Mouse (Mus musculus) forebrain, embryonic 13.5 days (tissue): ENCODE measurements around the gene Cflar. TPM values are rescaled to one million over a fixed set of nuclear protein-coding genes. Genes with fewer than 3 reads are reported as not detected.
"Not testable (repeated sequence)": the region's sequence is repeated elsewhere in the genome, so short reads cannot be mapped to it uniquely, and the experiment has no call there.

Experiments used
- ATAC-seq: fragments of 200-750 bp; cut with Nextera tagmentation; 2 replicates; pipeline ENCODE4 v1.8.0; 2017
- H3K27ac ChIP-seq: fragments of 300-500 bp; sonication (generic); 2 replicates; pipeline ENCODE4 v1.5.1; 2015; ENCODE audit warnings: inconsistent platforms, mild to moderate bottlenecking, moderate library complexity
- H3K27me3 ChIP-seq: fragments of 300-500 bp; sonication (generic); 2 replicates; pipeline ENCODE4 v1.6.1; 2015; ENCODE audit warnings: mild to moderate bottlenecking, inconsistent platforms
- H3K36me3 ChIP-seq: fragments of 300-500 bp; sonication (generic); 2 replicates; pipeline ENCODE4 v1.6.1; 2015; ENCODE audit warnings: mild to moderate bottlenecking, inconsistent platforms; ENCODE audit not compliant: poor library complexity, severe bottlenecking
- H3K4me1 ChIP-seq: fragments of 300-500 bp; sonication (generic); 2 replicates; pipeline ENCODE4 v1.6.1; 2015; ENCODE audit warnings: inconsistent platforms
- H3K4me2 ChIP-seq: fragments of 300-500 bp; sonication (generic); 2 replicates; pipeline ENCODE4 v1.6.1; 2015; ENCODE audit warnings: inconsistent platforms, mild to moderate bottlenecking, moderate library complexity
- H3K4me3 ChIP-seq: fragments of 300-500 bp; sonication (generic); 2 replicates; pipeline ENCODE4 v1.5.1; 2015; ENCODE audit warnings: mild to moderate bottlenecking, inconsistent platforms
- H3K9ac ChIP-seq: fragments of 300-500 bp; sonication (generic); 2 replicates; pipeline ENCODE4 v1.6.1; 2015; ENCODE audit warnings: mild to moderate bottlenecking, inconsistent platforms
- H3K9me3 ChIP-seq: fragments of 300-500 bp; sonication (generic); replicated peaks from 2 replicates; pipeline ENCODE4 v1.6.1; 2016; ENCODE audit warnings: inconsistent platforms
- WGBS: fragments of 180-500 bp; shearing (Covaris S2); methylation state at CpG from one replicate; pipeline ENCODE4 v1.1.7; 2015; 5-methylcytosine and 5-hydroxymethylcytosine counted together
- polyA plus RNA-seq: library from polyadenylated mRNA; unstranded; fragments of >200 nt; fragmentation: Nextera tagmentation; extraction: Ambion mirVana; gene quantifications from 2 replicates; pipeline ENCODE4 v1.2.1, GENCODE M21; 2015

Gene Cflar
- polyA plus RNA-seq, 1 experiment from 2014 or later: 22.8 TPM

GRCm38 (mm10) chr1:58691718-58692117, 19.6 kb upstream of the Cflar start:
- not testable (repeated sequence) for ATAC-seq

GRCm38 (mm10) chr1:58693696-58694095, 17.6 kb upstream of the Cflar start:
- Histone ChIP-seq H3K27ac (no peak overlapping the region), H3K9ac (no peak overlapping the region), H3K9me3 (no peaks in the 10 kb centered on the region), H3K4me2 (no peak overlapping the region), H3K36me3 (no peaks in the 10 kb centered on the region), H3K4me1 (no peaks in the 10 kb centered on the region), H3K4me3 (no peak overlapping the region), H3K27me3 (no peaks in the 10 kb centered on the region)
- no peak for ATAC-seq
- WGBS: 79% methylated on average over 1 of the region's 1 CpGs

More at GRCm38 (mm10) chr1:58691718-58692117, 19.6 kb upstream of the Cflar start:
- not testable (repeated sequence) for H3K9me3 ChIP-seq, H3K27ac ChIP-seq, H3K4me2 ChIP-seq, H3K27me3 ChIP-seq, H3K4me3 ChIP-seq, H3K4me1 ChIP-seq, H3K36me3 ChIP-seq, H3K9ac ChIP-seq
- 56% methylated on average over 1 of the region's 1 CpGs for WGBS

GRCm38 (mm10) chr1:58695810-58696209, 15.5 kb upstream of the Cflar start, which contains the start of gene Als2cr12:
Als2cr12 (minus strand) TSS chr1:58695989.
- not testable (repeated sequence) for H3K4me3 ChIP-seq, ATAC-seq, H3K9ac ChIP-seq, H3K27me3 ChIP-seq, H3K27ac ChIP-seq, H3K9me3 ChIP-seq, H3K4me1 ChIP-seq, H3K36me3 ChIP-seq, H3K4me2 ChIP-seq
- WGBS: 87% methylated on average over 4 of the region's 4 CpGs

GRCm38 (mm10) chr1:58697607-58698006, 13.7 kb upstream of the Cflar start:
- not testable (repeated sequence) for H3K27me3 ChIP-seq, H3K36me3 ChIP-seq, H3K4me1 ChIP-seq, H3K9me3 ChIP-seq, H3K4me2 ChIP-seq, ATAC-seq, H3K9ac ChIP-seq, H3K4me3 ChIP-seq, H3K27ac ChIP-seq
- 78% methylated on average over 1 of the region's 1 CpGs for WGBS

- H3K4me2 ChIP-seq: no peak overlapping the region
- H3K9ac ChIP-seq: no peak overlapping the region
- H3K27me3 ChIP-seq: no peaks in the 10 kb centered on the region
- whole genome bisulfite sequencing: 83% methylated on average over 4 of the region's 4 CpGs
- no peaks in the 10 kb centered on the region for H3K4me1 ChIP-seq
- H3K9me3 ChIP-seq: no peaks in the 10 kb centered on the region
- H3K27ac ChIP-seq: no peak overlapping the region
- no peak overlapping the region for H3K4me3 ChIP-seq
- H3K36me3 ChIP-seq: no peaks in the 10 kb centered on the region
- ATAC-seq: no peak
Observed at GRCm38 (mm10) chr1:58698781-58699180, 12.5 kb upstream of the Cflar start.

- no peak overlapping the region for H3K4me3 ChIP-seq
Observed at GRCm38 (mm10) chr1:58699988-58700387, 11.3 kb upstream of the Cflar start.

GRCm38 (mm10) chr1:58700580-58701162, 10.6 kb upstream of the Cflar start:
- not testable (repeated sequence) for H3K27me3 ChIP-seq, H3K4me3 ChIP-seq, H3K4me2 ChIP-seq, H3K27ac ChIP-seq, H3K9me3 ChIP-seq, H3K9ac ChIP-seq, H3K4me1 ChIP-seq, H3K36me3 ChIP-seq, ATAC-seq
- 86% methylated on average over 5 of the region's 5 CpGs for WGBS

More at GRCm38 (mm10) chr1:58699988-58700387, 11.3 kb upstream of the Cflar start:
- no peak for ATAC-seq
- Histone ChIP-seq H3K36me3 (no peaks in the 10 kb centered on the region), H3K9ac (no peak overlapping the region), H3K4me2 (no peak overlapping the region), H3K9me3 (no peaks in the 10 kb centered on the region), H3K27ac (no peak overlapping the region), H3K27me3 (no peaks in the 10 kb centered on the region), H3K4me1 (no peaks in the 10 kb centered on the region)
- WGBS: 68% methylated on average over 3 of the region's 3 CpGs

GRCm38 (mm10) chr1:58710043-58710442, 1.3 kb upstream of the Cflar start:
- not testable (repeated sequence) for H3K36me3 ChIP-seq, H3K9me3 ChIP-seq, H3K4me2 ChIP-seq, H3K9ac ChIP-seq, H3K4me3 ChIP-seq, ATAC-seq, H3K27me3 ChIP-seq, H3K27ac ChIP-seq
- peaks cover 17% of the 10 kb centered on the region for H3K4me1 ChIP-seq
- 86% methylated on average over 1 of the region's 1 CpGs for WGBS

GRCm38 (mm10) chr1:58710711-58711364, 470 bp upstream of the Cflar start:
- peak; percentile 28; the same call in 1 of the 2 replicates for ATAC-seq
- Histone ChIP-seq H3K9ac (peak overlapping the region; percentile 80), H3K27ac (peak overlapping the region; percentile 90), H3K4me3 (peak overlapping the region; percentile 62), H3K27me3 (no peaks in the 10 kb centered on the region), H3K9me3 (no peaks in the 10 kb centered on the region), H3K36me3 (no peaks in the 10 kb centered on the region), H3K4me1 (peaks cover 17% of the 10 kb centered on the region), H3K4me2 (peak overlapping the region; percentile 70)
- 55% methylated on average over 10 of the region's 10 CpGs for WGBS

- 0 out of 2 replicates have a peak, but pooled peaks cover 2% of the 10 kb centered on the region for H3K36me3 ChIP-seq
- H3K9me3 ChIP-seq: no peaks in the 10 kb centered on the region
- peak overlapping the region; percentile 48; the same call in 1 of the 2 replicates for H3K27ac ChIP-seq
- ATAC-seq: peak; percentile 73
- H3K4me2 ChIP-seq: peak overlapping the region; percentile 70
- H3K4me1 ChIP-seq: peaks cover 17% of the 10 kb centered on the region
- H3K4me3 ChIP-seq: peak overlapping the region; percentile 62
- peak overlapping the region; percentile 80 for H3K9ac ChIP-seq
- WGBS: under 1% methylated on average over 17 of the region's 17 CpGs
- H3K27me3 ChIP-seq: no peaks in the 10 kb centered on the region
Observed at GRCm38 (mm10) chr1:58712076-58713061, 1.1 kb downstream of the Cflar start.

GRCm38 (mm10) chr1:58713081-58713892, 2.0 kb downstream of the Cflar start:
- 5% methylated on average over 31 of the region's 31 CpGs for WGBS
- H3K4me2 ChIP-seq: peak overlapping the region; percentile 70
- H3K9me3 ChIP-seq: no peaks in the 10 kb centered on the region
- no peaks in the 10 kb centered on the region for H3K27me3 ChIP-seq
- H3K36me3 ChIP-seq: 0 out of 2 replicates have a peak, but pooled peaks cover 2% of the 10 kb centered on the region
- ATAC-seq: no peak
- H3K27ac ChIP-seq: peak overlapping the region; percentile 70
- H3K9ac ChIP-seq: peak overlapping the region; percentile 60
- peaks cover 17% of the 10 kb centered on the region for H3K4me1 ChIP-seq
- H3K4me3 ChIP-seq: peak overlapping the region; percentile 62
